Mouse (Mus musculus) lung, postnatal 25 days (tissue): ENCODE results near the gene Olfr1450.
"Not testable (repeated sequence)": the region's sequence is repeated elsewhere in the genome, so short reads cannot be mapped to it uniquely, and the experiment has no call there.

ENCODE experiments used
- DNase-seq: peaks from one replicate; pipeline ENCODE4 v3.0.0; 2022; ENCODE audit warnings: low spot score

Olfr1450 gene

GRCm38 (mm10) chr19:12949958-12950357 is at the start of gene Olfr1450:
TSS of gene Olfr1450 (plus strand) at chr19:12950258.
- DNase-seq: no peak

- DNase-seq: no peak
Observed at GRCm38 (mm10) chr19:12903643-12904042, 46.4 kb upstream of the Olfr1450 start, which contains the start of gene Olfr1447. TSS of gene Olfr1447 (minus strand) at chr19:12903743.

GRCm38 (mm10) chr19:12924319-12924718 is 25.7 kb upstream of the Olfr1450 start, which contains the start of gene Olfr1448:
TSS of gene Olfr1448 (minus strand) at chr19:12924419.
- no peak for DNase-seq

GRCm38 (mm10) chr19:12930540-12930939 is 19.5 kb upstream of the Olfr1450 start, which contains the start of gene Olfr1449:
TSS of gene Olfr1449 (plus strand) at chr19:12930840.
- no peak for DNase-seq

- not testable (repeated sequence) for DNase-seq
Observed at GRCm38 (mm10) chr19:12970082-12970481, 20.0 kb downstream of the Olfr1450 start.

- not testable (repeated sequence) for DNase-seq
Observed at GRCm38 (mm10) chr19:12992316-12992715, 42.3 kb downstream of the Olfr1450 start.

GRCm38 (mm10) chr19:12994714-12995113 is 44.7 kb downstream of the Olfr1450 start, which contains the start of gene Olfr1451:
TSS of gene Olfr1451 (plus strand) at chr19:12995014.
- DNase-seq: no peak
